Mouse (Mus musculus) embryonic fibroblast, embryonic 13.5 days (primary cell): ENCODE results near the gene Scarb1.

ENCODE experiments used
- CTCF ChIP-seq: IDR thresholded peaks from 2 replicates; pipeline ENCODE4 v1.5.1; 2011; ENCODE audit warnings: mild to moderate bottlenecking, control low read depth, low read length, moderate library complexity, borderline replicate concordance; ENCODE audit not compliant: insufficient read depth
- POLR2A ChIP-seq: IDR thresholded peaks from 2 replicates; pipeline ENCODE4 v1.6.1; 2011; ENCODE audit warnings: low read depth, mild to moderate bottlenecking, control low read depth, low read length, moderate library complexity

GRCm38 (mm10) chr5:125230463-125230862 is 110.4 kb downstream of the Scarb1 start:
- TF ChIP-seq POLR2A (no peak), CTCF (no peak)
